Mouse (Mus musculus) kidney, adult 2 months (tissue): ENCODE data around the gene Exosc8.

ENCODE experiments used
- CTCF ChIP-seq: fragments of 200-500 bp; conservative IDR thresholded peaks from 2 replicates; pipeline ENCODE4 v1.5.1; 2011; ENCODE audit warnings: low read depth, mild to moderate bottlenecking, control low read depth, low read length, moderate library complexity, mixed read lengths; ENCODE audit not compliant: insufficient read depth, insufficient read length
- POLR2A ChIP-seq: fragments of 200-500 bp; IDR thresholded peaks from one replicate; pipeline ENCODE4 v1.6.1; 2011; ENCODE audit warnings: low read depth, low read length, control low read depth

DNA sequence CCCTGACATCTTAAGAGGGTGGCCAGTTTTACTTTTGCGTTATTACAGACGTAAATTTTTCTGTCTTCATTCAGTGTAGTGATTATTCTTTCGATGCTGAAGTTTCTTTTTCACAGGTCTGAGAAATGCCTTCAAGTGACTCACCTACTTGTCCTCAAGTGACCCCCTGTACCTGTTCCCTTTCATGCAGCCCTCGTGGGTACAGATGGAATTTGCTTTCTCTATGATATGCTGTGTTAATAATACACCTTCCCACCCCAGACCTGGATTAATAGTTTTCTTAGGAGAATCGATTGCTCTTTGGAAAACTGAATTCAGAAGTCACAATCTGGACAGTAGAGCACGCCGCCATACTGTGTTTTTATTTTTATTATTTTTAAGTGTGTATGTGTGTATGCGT lies 2.1 kb upstream of the Exosc8 start:
- no peak for TF ChIP-seq POLR2A
- TF ChIP-seq CTCF, result no peak
